Mouse (Mus musculus): ENCODE measurements at regions not wholly inside any gene's neighbourhood (a gene's known extent, or its start where the extent isn't known, plus 50 kb on each side); places are given as distances from the start of the nearest gene placed in this dataset.

- DNase-seq (ENCODE audit: low read depth) = no peak
Observed at GRCm38 (mm10) chr9:79430417-79430816, 288.2 kb downstream of the Col12a1 start.

- DNase-seq (ENCODE audit: low read depth) = no peak
Observed at GRCm38 (mm10) chr9:79437636-79438035, 281.0 kb downstream of the Col12a1 start.

GRCm38 (mm10) chr9:79439233-79439960, 279.2 kb downstream of the Col12a1 start:
- DNase-seq (ENCODE audit: low read depth) = no peak

GRCm38 (mm10) chr9:79455226-79455625, 263.4 kb downstream of the Col12a1 start:
- no peak for DNase-seq (ENCODE audit: low read depth)

GRCm38 (mm10) chr9:79479118-79479517, 239.5 kb downstream of the Col12a1 start:
- no peak for DNase-seq (ENCODE audit: low read depth)

GRCm38 (mm10) chr9:79500253-79500652, 218.4 kb downstream of the Col12a1 start:
- DNase-seq (ENCODE audit: low read depth) = no peak

GRCm38 (mm10) chr9:79502034-79502433, 216.6 kb downstream of the Col12a1 start:
- DNase-seq (ENCODE audit: low read depth) = no peak

- DNase-seq (ENCODE audit: low read depth) = no peak
Observed at GRCm38 (mm10) chr9:79516384-79516783, 202.2 kb downstream of the Col12a1 start.

GRCm38 (mm10) chr9:79517461-79517860, 201.2 kb downstream of the Col12a1 start:
- DNase-seq (ENCODE audit: low read depth) = no peak

GRCm38 (mm10) chr9:79518640-79519039, 200.0 kb downstream of the Col12a1 start:
- no peak for DNase-seq (ENCODE audit: low read depth)

- DNase-seq (ENCODE audit: low read depth) = no peak
Observed at GRCm38 (mm10) chr9:79520498-79520897, 198.1 kb downstream of the Col12a1 start.

GRCm38 (mm10) chr9:79523054-79523453, 195.6 kb downstream of the Col12a1 start:
- DNase-seq (ENCODE audit: low read depth) = peak; percentile 30

GRCm38 (mm10) chr9:79525000-79525399, 193.6 kb downstream of the Col12a1 start:
- DNase-seq (ENCODE audit: low read depth) = no peak

GRCm38 (mm10) chr9:79526390-79526789, 192.2 kb downstream of the Col12a1 start:
- DNase-seq (ENCODE audit: low read depth) = no peak

- DNase-seq (ENCODE audit: low read depth) = no peak
Observed at GRCm38 (mm10) chr9:79527331-79527730, 191.3 kb downstream of the Col12a1 start.
